Mouse (Mus musculus) spleen, adult 2 months (tissue): ENCODE data around the gene Pdhb.

ENCODE experiments used
- CTCF ChIP-seq: fragments of 200-500 bp; IDR thresholded peaks from 2 replicates; pipeline ENCODE4 v1.5.1; 2011; ENCODE audit warnings: mild to moderate bottlenecking, inconsistent platforms; ENCODE audit not compliant: insufficient read depth, insufficient read length, insufficient replicate concordance; ENCODE audit errors: extremely low read depth
- POLR2A ChIP-seq: fragments of 200-500 bp; IDR thresholded peaks from 2 replicates; pipeline ENCODE4 v1.6.1; 2011; ENCODE audit warnings: low read depth, low read length, inconsistent platforms

GRCm38 (mm10) chr14:8180371-8181035 is 7.7 kb upstream of the Pdhb start:
- TF ChIP-seq CTCF (no peak), POLR2A (no peak)
